Mouse (Mus musculus): ENCODE data around the gene Itpa.
A peak's percentile ranks its signal among the peaks of the same experiment; 100 is the strongest.

Gene Itpa

GRCm38 (mm10) chr2:130656536-130656935, 10.9 kb upstream of the Itpa start:
- DNase-seq = no peak

GRCm38 (mm10) chr2:130657541-130657940, 9.9 kb upstream of the Itpa start:
- no peak for DNase-seq

GRCm38 (mm10) chr2:130658530-130658929, 8.9 kb upstream of the Itpa start:
- no peak for DNase-seq

GRCm38 (mm10) chr2:130663342-130663741, 4.1 kb upstream of the Itpa start:
- no peak for DNase-seq

GRCm38 (mm10) chr2:130664102-130664701, 3.2 kb upstream of the Itpa start, which contains the start of gene Ddrgk1:
Ddrgk1 (minus strand) TSS chr2:130664659.
- DNase-seq = peak; percentile 97

GRCm38 (mm10) chr2:130677211-130677610, 9.8 kb downstream of the Itpa start:
- no peak for DNase-seq

- DNase-seq = no peak
These were observed 11.7 kb downstream of the Itpa start for GRCm38 (mm10) chr2:130679154-130679553.

GRCm38 (mm10) chr2:130679899-130680298, 12.5 kb downstream of the Itpa start:
- DNase-seq = no peak

GRCm38 (mm10) chr2:130681531-130681930, 14.1 kb downstream of the Itpa start:
- no peak for DNase-seq

GRCm38 (mm10) chr2:130685426-130685825, 18.0 kb downstream of the Itpa start:
- no peak for DNase-seq

GRCm38 (mm10) chr2:130689011-130689410, 21.6 kb downstream of the Itpa start:
- DNase-seq = no peak

- no peak for DNase-seq
These were observed 26.2 kb downstream of the Itpa start for GRCm38 (mm10) chr2:130693563-130693962.

- DNase-seq = no peak
These were observed 29.3 kb downstream of the Itpa start for GRCm38 (mm10) chr2:130696700-130697152.

GRCm38 (mm10) chr2:130697153-130697810, 29.9 kb downstream of the Itpa start, which contains the start of gene Slc4a11:
Slc4a11 (minus strand) TSS chr2:130697519.
- DNase-seq = peak; percentile 74

GRCm38 (mm10) chr2:130697821-130698266, 30.4 kb downstream of the Itpa start:
- peak; percentile 43 for DNase-seq

GRCm38 (mm10) chr2:130704040-130705001, 36.9 kb downstream of the Itpa start:
- no peak for DNase-seq

- no peak for DNase-seq
These were observed 37.8 kb downstream of the Itpa start for GRCm38 (mm10) chr2:130705178-130705577.

GRCm38 (mm10) chr2:130706602-130707001, 39.2 kb downstream of the Itpa start:
- DNase-seq = no peak

GRCm38 (mm10) chr2:130707057-130707456, 39.6 kb downstream of the Itpa start:
- DNase-seq = no peak

- no peak for DNase-seq
These were observed 50.5 kb downstream of the Itpa start for GRCm38 (mm10) chr2:130717951-130718350.

GRCm38 (mm10) chr2:130724369-130724768, 57.0 kb downstream of the Itpa start:
- DNase-seq = no peak

GRCm38 (mm10) chr2:130727752-130728151, 60.3 kb downstream of the Itpa start:
- DNase-seq = no peak

- DNase-seq = no peak
These were observed 61.6 kb downstream of the Itpa start for GRCm38 (mm10) chr2:130728906-130729585.

Measured in embryo, embryonic 11 days (tissue).